Mouse (Mus musculus) lung, embryonic 15.5 days (tissue): ENCODE data around the gene Rpp14. TPM values are rescaled to one million over a fixed set of nuclear protein-coding genes. Genes with fewer than 3 reads are reported as not detected.

Experiments
- polyA plus RNA-seq: library from polyadenylated mRNA; unstranded; fragments of >200 nt; fragmentation: Nextera tagmentation; extraction: Ambion mirVana; gene quantifications from 2 replicates; pipeline ENCODE4 v1.2.1, GENCODE M21; 2015

Rpp14 gene
- polyA plus RNA-seq, 1 experiment from 2014 or later, result 44.8 TPM

Other genes with a start within 250 kb of the Rpp14 start
- not detected in 2 replicates for gene Gm45521, start 123.1 kb upstream of the Rpp14 start, polyA plus RNA-seq
- gene Dnase1l3, start 85.8 kb upstream of the Rpp14 start, polyA plus RNA-seq, result 0.10 and 0.31 TPM in 2 replicates
- 13.0 and 15.7 TPM in 2 replicates for gene Abhd6, start 77.5 kb upstream of the Rpp14 start, polyA plus RNA-seq
- 33.8 and 37.4 TPM in 2 replicates for gene Pxk, start 17.8 kb downstream of the Rpp14 start, polyA plus RNA-seq
- gene Pdhb, start 92.7 kb downstream of the Rpp14 start, polyA plus RNA-seq, result 182 and 183 TPM in 2 replicates
- 15.7 and 16.6 TPM in 2 replicates for gene Kctd6, start 133.8 kb downstream of the Rpp14 start, polyA plus RNA-seq
- gene Acox2, start 179.0 kb downstream of the Rpp14 start, polyA plus RNA-seq, result 0.97 and 1.4 TPM in 2 replicates
- gene Fam107a, start 237.7 kb downstream of the Rpp14 start, polyA plus RNA-seq, result 0.54 and 0.59 TPM in 2 replicates